Mouse (Mus musculus) heart, adult 2 months (tissue): Measurements from ENCODE around the gene Wwox. TPM values are rescaled to one million over a fixed set of nuclear protein-coding genes. Genes with fewer than 3 reads are reported as not detected.

Source experiments
- DNase-seq, 2 experiments: peaks; one replicate each; pipeline ENCODE4 v3.0.0; 2021
- H3K27ac ChIP-seq: fragments of 200-600 bp; 2 replicates; pipeline ENCODE4 v1.8.1; 2022
- H3K27me3 ChIP-seq: fragments of 200-500 bp; 2 replicates; pipeline ENCODE4 v1.6.1; 2012; ENCODE audit warnings: mild to moderate bottlenecking, low read length, inconsistent platforms, mixed read lengths; ENCODE audit not compliant: control insufficient read depth, insufficient read depth
- H3K36me3 ChIP-seq: fragments of 200-500 bp; 2 replicates; pipeline ENCODE4 v1.6.1; 2012; ENCODE audit warnings: low read length, inconsistent platforms; ENCODE audit not compliant: control insufficient read depth, insufficient read depth
- H3K4me1 ChIP-seq: fragments of 200-500 bp; 2 replicates; pipeline ENCODE4 v1.6.1; 2011; ENCODE audit warnings: low read length; ENCODE audit not compliant: control insufficient read depth, insufficient read depth
- H3K4me3 ChIP-seq: fragments of 200-600 bp; 2 replicates; pipeline ENCODE4 v1.8.1; 2022
- H3K79me2 ChIP-seq: fragments of 200-500 bp; replicated peaks from 2 replicates; pipeline ENCODE4 v1.6.1; 2012; ENCODE audit warnings: mild to moderate bottlenecking, inconsistent platforms, low read length, moderate library complexity, mixed read lengths; ENCODE audit not compliant: control insufficient read depth, insufficient read depth
- H3K9ac ChIP-seq: fragments of 200-500 bp; 2 replicates; pipeline ENCODE4 v1.6.1; 2012; ENCODE audit warnings: low read depth, mild to moderate bottlenecking, control low read depth, inconsistent platforms, low read length, mixed read lengths
- CTCF ChIP-seq: fragments of 200-600 bp; IDR thresholded peaks from 2 replicates; pipeline ENCODE4 v1.8.1; 2022; ENCODE audit warnings: antibody characterized with exemption, mild to moderate bottlenecking, moderate library complexity
- EP300 ChIP-seq: fragments of 200-500 bp; IDR thresholded peaks from 2 replicates; pipeline ENCODE4 v1.6.1; 2011; ENCODE audit warnings: low read depth, low read length, control low read depth; ENCODE audit not compliant: insufficient read depth
- POLR2A ChIP-seq: fragments of 200-500 bp; IDR thresholded peaks from 2 replicates; pipeline ENCODE4 v1.6.1; 2011; ENCODE audit warnings: mild to moderate bottlenecking, low read depth, low read length, control low read depth; ENCODE audit not compliant: insufficient read depth
- WGBS: fragments of 180-500 bp; shearing (Covaris S2); methylation state at CpG from one replicate; pipeline ENCODE4 v1.1.7; 2018; 5-methylcytosine and 5-hydroxymethylcytosine counted together
- intact Hi-C: fragments of 180-260 bp; cut with DNase I; formaldehyde crosslinking; loops from one replicate; pipeline ENCODE4 v1.15.1; 2025
- polyA plus RNA-seq: library from polyadenylated mRNA; depleted of rRNA; stranded (reverse); fragments of >200 nt; gene quantifications from 2 replicates; pipeline ENCODE4 v1.2.3, GENCODE M21; 2012
- total RNA-seq, 2 experiments: library from RNA; stranded (reverse); gene quantifications; 2 replicates each; pipeline ENCODE4 v1.2.3; 2021

Gene Wwox
- total and polyA plus RNA-seq, 3 experiments = 3.3 to 4.6 (median 4.6) TPM

DNA sequence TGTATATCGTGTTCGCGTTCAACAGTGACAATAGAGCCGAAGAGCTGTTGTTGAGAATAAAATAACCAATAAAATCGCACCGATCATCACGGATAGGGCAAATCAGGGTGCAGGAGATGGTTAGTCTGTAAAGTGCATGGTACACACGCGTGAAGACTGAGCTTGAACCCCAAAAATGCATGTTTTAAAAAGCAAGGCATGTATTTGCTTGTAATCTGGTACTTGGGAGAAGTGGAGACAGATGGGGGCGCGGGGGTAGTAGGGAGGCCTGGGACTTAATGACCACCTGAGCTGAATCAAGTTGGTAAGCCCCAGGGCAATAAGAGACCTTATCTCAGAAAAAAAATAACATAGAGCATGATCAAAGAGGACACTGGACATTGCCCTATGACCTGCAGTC lies 919.0 kb downstream of the Wwox start:
- TF ChIP-seq CTCF = no peak
- TF ChIP-seq POLR2A = no peak
- TF ChIP-seq EP300 = no peak
- WGBS = 97% methylated on average over 11 of the region's 11 CpGs
- DNase-seq = no peak
- H3K36me3 ChIP-seq = no peaks in the 10 kb centered on the region
- no peaks in the 10 kb centered on the region for H3K4me1 ChIP-seq
- no peak overlapping the region for H3K9ac ChIP-seq
- H3K4me3 ChIP-seq = no peak overlapping the region
- H3K27me3 ChIP-seq = no peaks in the 10 kb centered on the region; the same call in 1 of the 2 replicates
- H3K27ac ChIP-seq = no peak overlapping the region
- no peaks in the 10 kb centered on the region for H3K79me2 ChIP-seq
- intact Hi-C loops = no loop called here

DNA sequence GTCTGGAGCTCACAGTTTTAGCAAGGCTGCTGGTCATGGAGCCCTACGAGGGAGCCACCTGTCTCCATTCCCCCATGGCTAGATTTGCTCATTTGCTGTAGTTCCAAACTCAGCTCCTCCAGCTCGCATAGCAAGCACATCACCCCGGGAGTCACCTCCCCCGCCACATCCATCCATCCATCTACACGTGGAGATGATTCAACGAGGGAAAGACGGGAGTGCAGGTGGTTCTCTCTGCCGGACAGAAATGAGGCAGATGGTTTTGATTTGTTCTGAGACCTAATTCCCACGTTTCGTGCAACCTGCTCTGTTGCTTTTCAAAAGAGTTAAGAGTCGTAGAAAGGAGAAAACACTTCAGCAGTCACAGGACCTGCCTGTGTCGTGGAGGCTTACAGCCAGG lies 920.2 kb downstream of the Wwox start:
- no peak overlapping the region for H3K4me3 ChIP-seq
- H3K9ac ChIP-seq = no peak overlapping the region
- 72% methylated on average over 12 of the region's 12 CpGs for WGBS
- H3K4me1 ChIP-seq = no peaks in the 10 kb centered on the region
- H3K27me3 ChIP-seq = no peaks in the 10 kb centered on the region; the same call in 1 of the 2 replicates
- DNase-seq = no peak
- intact Hi-C loops = no loop called here
- no peaks in the 10 kb centered on the region for H3K79me2 ChIP-seq
- TF ChIP-seq CTCF = no peak
- no peak for TF ChIP-seq EP300
- TF ChIP-seq POLR2A = no peak
- H3K27ac ChIP-seq = no peak overlapping the region
- H3K36me3 ChIP-seq = no peaks in the 10 kb centered on the region

DNA sequence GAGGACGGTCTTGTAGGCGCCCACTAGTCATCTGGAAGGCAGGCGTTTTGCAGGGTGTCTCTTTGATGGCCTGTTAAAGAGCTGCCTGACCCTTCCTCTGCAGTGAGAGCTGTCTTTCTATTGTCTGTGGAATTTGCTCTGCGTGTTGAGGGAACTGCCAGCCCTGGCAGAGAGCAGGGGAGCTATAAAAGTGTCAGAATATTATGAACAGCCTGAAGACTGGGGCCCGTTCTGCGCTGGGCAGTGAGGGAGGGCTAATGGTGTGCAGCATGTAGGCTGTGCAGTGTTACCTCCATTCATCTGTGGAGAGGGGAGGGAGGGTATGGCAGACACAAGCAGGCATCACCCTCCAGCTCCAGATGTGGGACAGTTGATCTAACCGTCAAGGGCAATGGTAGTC lies 923.1 kb downstream of the Wwox start:
- DNase-seq = no peak
- Histone ChIP-seq H3K4me1 (no peaks in the 10 kb centered on the region), H3K36me3 (no peaks in the 10 kb centered on the region), H3K27me3 (no peaks in the 10 kb centered on the region; the same call in 1 of the 2 replicates), H3K27ac (no peak overlapping the region), H3K9ac (no peak overlapping the region), H3K79me2 (no peaks in the 10 kb centered on the region), H3K4me3 (no peak overlapping the region)
- TF ChIP-seq POLR2A = no peak
- no peak for TF ChIP-seq CTCF
- TF ChIP-seq EP300 = no peak
- WGBS = 76% methylated on average over 7 of the region's 7 CpGs
- intact Hi-C loops = no loop called here

DNA sequence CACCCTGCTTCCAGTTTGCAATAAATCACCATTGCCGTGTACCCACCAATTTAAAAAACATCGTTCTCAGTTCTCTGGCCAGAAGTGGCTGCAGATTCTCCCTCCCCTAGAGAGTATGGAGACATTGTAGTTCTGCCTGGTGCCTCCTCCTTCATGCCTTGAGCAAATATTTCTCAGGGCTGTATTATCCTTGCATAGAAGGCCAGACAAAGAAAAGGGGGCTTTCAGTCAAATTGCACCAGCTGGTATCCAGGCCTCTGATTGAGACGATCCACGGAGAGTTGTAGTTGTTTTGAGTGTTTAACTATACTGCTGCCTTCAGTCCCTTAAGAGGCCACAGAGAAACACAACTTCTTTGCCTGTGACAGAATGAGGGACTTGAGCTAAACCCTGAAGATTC lies 935.5 kb downstream of the Wwox start:
- no peak overlapping the region for H3K27ac ChIP-seq
- intact Hi-C loops = no loop called here
- no peaks in the 10 kb centered on the region for H3K27me3 ChIP-seq
- H3K9ac ChIP-seq = no peak overlapping the region
- WGBS = 26% methylated on average over 4 of the region's 4 CpGs
- no peak for DNase-seq
- peaks cover 4% of the 10 kb centered on the region for H3K4me1 ChIP-seq
- no peak overlapping the region for H3K4me3 ChIP-seq
- H3K36me3 ChIP-seq = no peaks in the 10 kb centered on the region
- no peak for TF ChIP-seq POLR2A
- no peak for TF ChIP-seq EP300
- no peak for TF ChIP-seq CTCF
- no peaks in the 10 kb centered on the region for H3K79me2 ChIP-seq

DNA sequence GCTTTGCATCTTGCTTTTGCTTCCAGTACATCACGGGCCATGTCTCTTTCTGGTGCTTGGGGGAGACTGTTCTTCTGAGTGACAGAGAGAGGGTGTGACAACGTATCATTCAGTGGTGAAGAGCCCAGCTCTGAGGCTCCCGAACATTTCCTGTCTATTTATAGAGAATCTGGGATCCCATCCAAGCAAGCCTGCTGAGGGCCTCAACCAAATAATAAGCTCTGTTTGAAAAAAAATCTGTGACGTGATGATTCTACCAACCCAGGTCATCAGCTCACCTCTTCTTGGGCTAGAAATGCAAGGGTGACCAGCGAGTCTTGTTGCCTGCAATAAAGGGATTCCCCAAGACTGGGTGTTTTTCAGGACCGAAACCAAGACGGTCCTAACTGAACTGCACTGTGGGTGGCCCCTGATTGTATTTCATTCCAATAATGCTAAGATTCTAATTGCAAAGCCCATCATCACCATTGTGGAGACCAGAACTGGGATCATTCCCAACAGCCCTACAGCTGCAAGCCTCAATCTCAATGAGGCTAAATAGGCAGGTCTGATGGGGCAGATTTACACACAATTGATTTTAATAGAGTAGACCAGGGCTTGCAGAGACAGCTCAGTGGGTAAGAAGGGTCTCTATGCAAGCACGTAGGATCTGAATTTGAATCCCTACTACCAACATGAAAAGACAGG lies 936.0 kb downstream of the Wwox start:
- Histone ChIP-seq H3K27me3 (no peaks in the 10 kb centered on the region), H3K4me1 (peaks cover 4% of the 10 kb centered on the region), H3K9ac (no peak overlapping the region), H3K4me3 (no peak overlapping the region), H3K79me2 (no peaks in the 10 kb centered on the region), H3K27ac (no peak overlapping the region), H3K36me3 (no peaks in the 10 kb centered on the region)
- peak in 1 of 2 experiments; percentile 21 for DNase-seq
- intact Hi-C loops = no loop called here
- 30% methylated on average over 8 of the region's 8 CpGs for WGBS
- TF ChIP-seq EP300 (no peak), POLR2A (no peak), CTCF (no peak)

DNA sequence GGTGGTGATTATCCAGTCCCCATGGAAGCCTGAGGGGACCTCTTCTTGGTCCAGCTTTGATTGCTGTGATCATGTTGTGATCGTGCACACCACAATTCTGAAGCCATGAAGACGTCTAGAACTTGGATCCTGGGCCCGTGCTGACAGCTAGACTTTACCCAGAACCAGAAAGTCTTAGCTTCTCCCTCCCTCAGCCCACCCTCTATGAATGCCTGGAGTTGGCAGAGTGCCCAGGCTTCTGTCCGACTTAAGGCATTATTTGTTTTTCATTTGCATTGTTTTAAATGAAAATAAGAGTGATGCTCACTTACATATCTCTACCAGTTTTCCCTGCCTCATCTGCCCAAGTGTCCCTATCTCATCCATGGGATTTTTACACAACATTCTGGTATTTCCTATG lies 937.9 kb downstream of the Wwox start:
- intact Hi-C loops = no loop called here
- H3K27ac ChIP-seq = no peak overlapping the region
- no peaks in the 10 kb centered on the region for H3K79me2 ChIP-seq
- H3K4me1 ChIP-seq = peaks cover 4% of the 10 kb centered on the region
- no peaks in the 10 kb centered on the region for H3K27me3 ChIP-seq
- TF ChIP-seq POLR2A (no peak), EP300 (no peak), CTCF (no peak)
- 46% methylated on average over 4 of the region's 4 CpGs for WGBS
- no peak overlapping the region for H3K4me3 ChIP-seq
- no peaks in the 10 kb centered on the region for H3K36me3 ChIP-seq
- DNase-seq = no peak
- H3K9ac ChIP-seq = no peak overlapping the region
